Mouse (Mus musculus) heart, postnatal 0 days (tissue): Measurements from ENCODE around the gene Ntm. TPM values are rescaled to one million over a fixed set of nuclear protein-coding genes. Genes with fewer than 3 reads are reported as not detected.

Experiments
- ATAC-seq: fragments of 200-750 bp; cut with Nextera tagmentation; 2 replicates; pipeline ENCODE4 v1.8.0; 2017; ENCODE audit warnings: low read depth, moderate number of reproducible peaks, moderate library complexity; ENCODE audit not compliant: insufficient read depth
- DNase-seq: peaks from one replicate; pipeline ENCODE4 v3.0.0-alpha.2; 2016; ENCODE audit warnings: low spot score
- H3K27ac ChIP-seq: fragments of 300-500 bp; sonication (generic); 2 replicates; pipeline ENCODE4 v1.5.1; 2014; ENCODE audit warnings: low read depth, mild to moderate bottlenecking
- H3K27me3 ChIP-seq: fragments of 300-500 bp; sonication (generic); 2 replicates; pipeline ENCODE4 v1.6.1; 2014; ENCODE audit warnings: low read length, mixed read lengths; ENCODE audit not compliant: control insufficient read depth, insufficient read depth
- H3K36me3 ChIP-seq: fragments of 300-500 bp; sonication (generic); replicated peaks from 2 replicates; pipeline ENCODE4 v1.6.1; 2014; ENCODE audit warnings: low read length, mixed read lengths; ENCODE audit not compliant: control insufficient read depth, insufficient read depth
- H3K4me1 ChIP-seq: fragments of 300-500 bp; sonication (generic); 2 replicates; pipeline ENCODE4 v1.6.1; 2014; ENCODE audit warnings: antibody characterized with exemption; ENCODE audit not compliant: control insufficient read depth, insufficient read depth
- H3K4me2 ChIP-seq: fragments of 300-500 bp; sonication (generic); 2 replicates; pipeline ENCODE4 v1.6.1; 2014; ENCODE audit warnings: low read depth, mild to moderate bottlenecking, low read length, moderate library complexity
- H3K4me3 ChIP-seq: fragments of 300-500 bp; sonication (generic); 2 replicates; pipeline ENCODE4 v1.5.1; 2014; ENCODE audit warnings: low read depth, low read length
- H3K9ac ChIP-seq: fragments of 300-500 bp; sonication (generic); replicated peaks from 2 replicates; pipeline ENCODE4 v1.6.1; 2014; ENCODE audit warnings: low read depth, low read length, mixed read lengths
- H3K9me3 ChIP-seq: fragments of 300-500 bp; sonication (generic); replicated peaks from 2 replicates; pipeline ENCODE4 v1.6.1; 2016; ENCODE audit warnings: low read length; ENCODE audit not compliant: control insufficient read depth
- CTCF ChIP-seq: IDR thresholded peaks from 2 replicates; pipeline ENCODE4 v1.5.1; 2016; ENCODE audit warnings: antibody characterized with exemption, control low read depth, low read depth
- EP300 ChIP-seq: IDR thresholded peaks from 2 replicates; pipeline ENCODE4 v1.6.1; 2016; ENCODE audit warnings: antibody characterized with exemption, low read depth
- WGBS: fragments of 180-500 bp; shearing (Covaris S2); extraction: QIAGEN DNeasy Blood & Tissue Kit; methylation state at CpG from one replicate; pipeline ENCODE4 v1.1.7; 2014; 5-methylcytosine and 5-hydroxymethylcytosine counted together
- polyA plus RNA-seq: library from polyadenylated mRNA; unstranded; fragments of >200 nt; fragmentation: Nextera tagmentation; extraction: Ambion mirVana; gene quantifications from 2 replicates; pipeline ENCODE4 v1.2.1, GENCODE M21; 2015
- total RNA-seq: library from RNA; depleted of rRNA; stranded (reverse); fragments of >200 nt; gene quantifications from 2 replicates; pipeline ENCODE4 v1.2.3, GENCODE M21; 2014; ENCODE audit warnings: low replicate concordance

The Ntm gene
- total and polyA plus RNA-seq, 2 experiments from 2014 or later, result 7.1 to 8.8 TPM

DNA sequence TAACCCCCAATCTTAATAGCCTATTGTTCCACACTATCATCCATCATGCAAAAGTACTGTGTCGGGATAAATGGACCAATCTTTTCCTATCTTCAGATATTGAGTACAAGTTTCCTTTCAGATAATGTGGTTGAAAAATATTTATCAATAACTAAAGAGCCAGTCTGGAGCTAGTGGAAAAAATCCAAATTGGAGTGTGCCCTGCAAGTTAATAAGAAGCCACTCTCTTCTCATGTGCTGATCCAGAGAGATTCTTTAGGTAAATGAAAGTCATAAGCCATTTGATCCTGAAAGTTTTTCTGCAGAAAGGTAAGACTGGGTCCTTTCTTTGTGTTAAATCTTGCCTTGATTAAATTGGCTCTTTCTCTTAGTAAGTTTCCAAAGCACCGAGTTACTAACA lies 627.3 kb downstream of the Ntm start:
- ATAC-seq (no peak), DNase-seq (no peak)
- 80% methylated on average over 2 of the region's 2 CpGs for WGBS
- TF ChIP-seq EP300, result no peak
- TF ChIP-seq CTCF, result no peak
- no peaks in the 10 kb centered on the region for H3K9me3 ChIP-seq
- no peak overlapping the region for H3K4me2 ChIP-seq
- no peak overlapping the region for H3K27ac ChIP-seq
- no peaks in the 10 kb centered on the region for H3K4me1 ChIP-seq
- no peaks in the 10 kb centered on the region for H3K27me3 ChIP-seq
- H3K9ac ChIP-seq, result no peak overlapping the region
- no peak overlapping the region for H3K4me3 ChIP-seq
- H3K36me3 ChIP-seq, result no peaks in the 10 kb centered on the region

DNA sequence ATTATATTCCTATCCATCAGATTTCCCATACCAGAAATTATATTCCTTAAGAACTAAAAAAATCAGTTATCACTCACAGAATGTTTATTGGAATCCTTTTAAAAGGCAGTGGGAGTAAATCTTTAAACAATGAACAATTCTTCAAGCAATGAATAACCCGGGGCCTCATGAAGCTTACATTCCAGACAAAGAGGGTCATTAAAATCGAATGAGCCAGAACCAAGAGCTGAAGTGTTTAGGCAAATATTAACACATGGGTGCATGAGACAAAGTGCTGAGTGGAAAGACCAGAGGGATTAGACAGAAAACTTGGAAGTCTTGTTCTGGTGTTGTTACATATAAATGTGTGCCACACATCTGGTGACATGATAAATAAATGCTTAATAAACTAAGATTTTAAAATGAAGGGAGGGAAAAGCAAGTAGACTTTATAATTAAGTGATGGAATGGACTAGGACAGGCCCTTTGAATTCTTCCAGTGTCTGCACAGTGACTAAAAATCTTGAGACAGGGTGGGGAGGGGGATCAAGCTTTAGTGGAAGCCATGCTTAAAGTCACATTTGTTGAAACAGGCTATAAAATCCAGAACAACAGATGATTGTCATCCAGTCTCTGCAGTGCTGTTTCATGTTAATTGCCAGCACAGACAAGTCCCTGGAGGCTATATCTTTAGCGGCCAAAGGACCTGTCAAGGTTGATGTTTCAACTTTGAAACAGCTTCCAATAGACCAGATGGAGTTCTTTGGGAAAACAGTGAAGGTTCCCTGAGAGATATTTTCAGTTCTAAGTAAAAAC lies 630.4 kb downstream of the Ntm start:
- 32% methylated on average over 3 of the region's 3 CpGs for WGBS
- no peak for ATAC-seq

DNA sequence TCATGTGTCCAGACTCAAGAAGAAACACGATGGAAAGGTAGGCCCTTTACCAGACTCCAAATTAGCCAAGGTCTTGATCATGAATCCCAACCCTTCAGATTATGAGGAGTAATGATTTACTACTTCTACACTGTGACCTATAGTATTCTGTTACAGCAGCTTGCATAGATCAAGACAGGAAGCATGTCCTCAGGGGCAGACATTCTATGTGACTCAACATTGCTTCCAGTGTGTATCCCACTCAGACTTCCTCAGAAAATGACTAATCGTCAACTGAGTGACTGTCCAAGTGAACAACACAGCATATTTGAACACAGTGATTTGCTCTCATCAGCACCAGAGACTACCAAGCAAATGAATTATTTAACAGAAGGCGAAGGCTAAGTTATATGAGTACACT lies 632.5 kb downstream of the Ntm start:
- no peaks in the 10 kb centered on the region for H3K9me3 ChIP-seq
- H3K27ac ChIP-seq, result no peak overlapping the region
- ATAC-seq (no peak), DNase-seq (no peak)
- H3K4me1 ChIP-seq, result no peaks in the 10 kb centered on the region
- TF ChIP-seq CTCF (no peak), EP300 (no peak)
- no peak overlapping the region for H3K9ac ChIP-seq
- no peaks in the 10 kb centered on the region for H3K36me3 ChIP-seq
- H3K4me3 ChIP-seq, result no peak overlapping the region
- no peak overlapping the region for H3K4me2 ChIP-seq
- 81% methylated on average over 3 of the region's 3 CpGs for WGBS
- no peaks in the 10 kb centered on the region for H3K27me3 ChIP-seq

More for the DNA sequence above, 630.4 kb downstream of the Ntm start:
- no peak for TF ChIP-seq EP300
- no peak for TF ChIP-seq CTCF
- H3K36me3 ChIP-seq, result no peaks in the 10 kb centered on the region
- no peak overlapping the region for H3K4me2 ChIP-seq
- no peaks in the 10 kb centered on the region for H3K9me3 ChIP-seq
- no peaks in the 10 kb centered on the region for H3K27me3 ChIP-seq
- DNase-seq, result no peak
- H3K4me1 ChIP-seq, result no peaks in the 10 kb centered on the region
- H3K4me3 ChIP-seq, result no peak overlapping the region
- H3K27ac ChIP-seq, result no peak overlapping the region
- H3K9ac ChIP-seq, result no peak overlapping the region

DNA sequence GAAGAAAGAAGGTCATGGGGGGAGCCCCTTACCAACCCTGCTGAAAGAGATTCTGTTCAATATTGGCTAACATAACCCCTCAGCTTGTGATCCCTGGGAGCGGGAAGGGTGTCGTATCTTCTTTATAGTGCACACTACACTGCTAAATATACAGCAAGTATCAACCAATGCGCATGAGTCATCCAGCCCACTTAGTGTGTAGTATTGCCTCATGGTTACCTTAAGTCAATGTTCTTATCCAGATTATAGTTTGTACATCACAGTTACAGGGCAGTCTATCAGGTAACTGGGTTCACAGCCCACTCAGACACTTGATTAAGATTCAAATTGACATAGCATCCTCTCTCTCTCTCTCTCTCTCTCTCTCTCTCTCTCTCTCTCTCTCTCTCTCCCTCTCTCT lies 636.7 kb downstream of the Ntm start:
- H3K4me1 ChIP-seq, result no peaks in the 10 kb centered on the region
- H3K9ac ChIP-seq, result no peak overlapping the region
- ATAC-seq (no peak), DNase-seq (no peak)
- no peak overlapping the region for H3K4me3 ChIP-seq
- H3K4me2 ChIP-seq, result no peak overlapping the region
- H3K27ac ChIP-seq, result no peak overlapping the region
- 82% methylated on average over 3 of the region's 3 CpGs for WGBS
- no peaks in the 10 kb centered on the region for H3K27me3 ChIP-seq
- no peak for TF ChIP-seq EP300
- no peak for TF ChIP-seq CTCF
- H3K9me3 ChIP-seq, result no peaks in the 10 kb centered on the region
- no peaks in the 10 kb centered on the region for H3K36me3 ChIP-seq

DNA sequence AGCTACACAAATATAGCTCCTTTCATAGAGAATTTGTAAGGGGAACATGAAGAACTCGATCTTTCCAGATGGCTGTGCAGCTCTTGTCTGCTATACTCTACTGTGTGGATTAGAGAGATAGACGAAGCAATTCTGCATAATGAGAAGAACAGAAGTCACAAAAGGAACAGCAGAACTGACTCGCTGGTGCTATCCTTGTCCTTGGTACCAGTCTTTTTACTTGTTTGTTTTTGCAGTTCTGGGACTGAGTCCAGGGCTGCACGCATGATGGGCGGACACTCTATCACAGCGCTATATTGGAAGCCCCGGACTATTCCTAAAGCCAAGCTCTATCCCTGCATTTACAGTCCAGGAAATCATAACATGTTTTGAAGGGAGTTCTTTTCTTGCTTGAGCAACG lies 637.8 kb downstream of the Ntm start:
- no peaks in the 10 kb centered on the region for H3K9me3 ChIP-seq
- H3K27ac ChIP-seq, result no peak overlapping the region
- 57% methylated on average over 8 of the region's 8 CpGs for WGBS
- H3K27me3 ChIP-seq, result no peaks in the 10 kb centered on the region
- H3K36me3 ChIP-seq, result no peaks in the 10 kb centered on the region
- no peaks in the 10 kb centered on the region for H3K4me1 ChIP-seq
- DNase-seq (no peak), ATAC-seq (no peak)
- no peak overlapping the region for H3K4me2 ChIP-seq
- H3K4me3 ChIP-seq, result no peak overlapping the region
- no peak overlapping the region for H3K9ac ChIP-seq
- TF ChIP-seq CTCF, result no peak
- no peak for TF ChIP-seq EP300

DNA sequence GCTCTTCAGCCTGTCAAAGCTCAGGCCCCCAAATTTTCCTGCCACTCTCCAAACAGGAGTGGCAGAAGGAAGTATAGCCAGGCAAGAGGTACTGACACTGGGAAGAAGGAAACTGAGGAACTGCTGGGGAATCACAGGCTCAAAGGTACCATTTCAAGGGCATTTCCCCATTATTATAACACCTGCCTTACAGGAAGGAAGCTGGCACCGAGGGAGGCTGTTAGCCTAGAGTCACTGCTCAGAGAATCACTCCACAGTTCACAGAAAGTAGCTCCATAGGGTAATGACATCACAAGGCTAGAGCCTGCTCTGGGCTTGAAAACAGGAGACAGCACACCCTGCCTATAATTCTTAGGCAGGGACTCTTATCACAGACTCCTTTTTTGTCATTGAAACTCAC lies 643.7 kb downstream of the Ntm start:
- 43% methylated on average over 1 of the region's 1 CpGs for WGBS
- DNase-seq (no peak), ATAC-seq (no peak)

More for the DNA sequence above, 643.7 kb downstream of the Ntm start:
- TF ChIP-seq EP300 (no peak), CTCF (no peak)
- no peaks in the 10 kb centered on the region for H3K27me3 ChIP-seq
- no peak overlapping the region for H3K4me3 ChIP-seq
- H3K9ac ChIP-seq, result no peak overlapping the region
- H3K4me1 ChIP-seq, result peaks cover 14% of the 10 kb centered on the region; the same call in 1 of the 2 replicates
- H3K9me3 ChIP-seq, result no peaks in the 10 kb centered on the region
- no peak overlapping the region for H3K27ac ChIP-seq
- H3K4me2 ChIP-seq, result no peak overlapping the region
- H3K36me3 ChIP-seq, result no peaks in the 10 kb centered on the region
